In genomic region chr3:93442030-93442429, GRCm38 (mm10) we compare ENCODE assay signal across 11 mouse cellular contexts. TPM values are rescaled to one million over a fixed set of nuclear protein-coding genes. Genes with fewer than 3 reads are reported as not detected.
DNase-seq lines count a peak whose midpoint lies in the region; ATAC-seq lines count a peak whose summit lies in the region.
"Had no signal": no experiment of that assay in that cellular context is flagged by ENCODE, and none has a peak within 500 bp of the region (broad histone marks: within the 10 kb centered on the region; RNA-seq: fewer than 3 reads in every experiment).

Gene Tchh, plus strand, starts transcription at chr3:93442330.

- no peak within 1 kb of the TSS for H3K27ac ChIP-seq in limb, embryonic 11.5 days (replicated peaks; ENCODE audit: low read depth, low read length)
- no peak within 1 kb of the TSS for H3K27ac ChIP-seq in limb, embryonic 10.5 days
- H3K27ac ChIP-seq in forebrain, embryonic 13.5 days: no peak within 1 kb of the TSS
- no peak within 1 kb of the TSS for H3K27ac ChIP-seq in intestine, embryonic 15.5 days
- no peak within 1 kb of the TSS for H3K27ac ChIP-seq in neural tube, embryonic 13.5 days (replicated peaks)
- H3K27ac ChIP-seq: layer of hippocampus, adult 2 months had no signal

- WGBS in limb, embryonic 11.5 days: 90% methylated on average over 1 of the region's 1 CpGs
- 95% methylated on average over 1 of the region's 1 CpGs for WGBS in limb, embryonic 10.5 days
- 77% methylated on average over 1 of the region's 1 CpGs for WGBS in forebrain, embryonic 13.5 days
- WGBS in intestine, embryonic 15.5 days: 86% methylated on average over 1 of the region's 1 CpGs
- 91% methylated on average over 1 of the region's 1 CpGs for WGBS in neural tube, embryonic 13.5 days

- ATAC-seq in limb, embryonic 11.5 days (ENCODE audit: insufficient number of reproducible peaks, low FRiP score, low TSS enrichment, low read depth): no peak
- no peak for ATAC-seq in forebrain, embryonic 13.5 days
- ATAC-seq in intestine, embryonic 15.5 days: no peak
- no peak for ATAC-seq in neural tube, embryonic 13.5 days (ENCODE audit: low read depth)
- no peak for ATAC-seq in megakaryocyte-erythroid progenitor cell, adult 5-6 weeks (replicated peaks; ENCODE audit: low FRiP score, low TSS enrichment, poor library complexity, severe bottlenecking)

- no peak within 1 kb of the TSS for H3K9ac ChIP-seq in limb, embryonic 11.5 days (ENCODE audit: low read length)
- H3K9ac ChIP-seq in forebrain, embryonic 13.5 days: no peak within 1 kb of the TSS
- H3K9ac ChIP-seq in intestine, embryonic 15.5 days: no peak within 1 kb of the TSS
- no peak within 1 kb of the TSS for H3K9ac ChIP-seq in neural tube, embryonic 13.5 days

- peak within 1 kb of the TSS; percentile 86 for H3K4me2 ChIP-seq in limb, embryonic 11.5 days (ENCODE audit: low read depth, severe bottlenecking)
- H3K4me2 ChIP-seq in forebrain, embryonic 13.5 days: peak within 1 kb of the TSS; percentile 93
- peak within 1 kb of the TSS; percentile 98 for H3K4me2 ChIP-seq in intestine, embryonic 15.5 days (replicated peaks)
- H3K4me2 ChIP-seq in neural tube, embryonic 13.5 days: peak within 1 kb of the TSS; percentile 95

- 0 out of 2 replicates have a peak, but pooled peaks cover 8% of the 10 kb centered on the region for H3K4me1 ChIP-seq in limb, embryonic 11.5 days (ENCODE audit: control insufficient read depth, insufficient read depth, low read length)
- peaks cover 28% of the 10 kb centered on the region for H3K4me1 ChIP-seq in limb, embryonic 10.5 days
- peaks cover 19% of the 10 kb centered on the region for H3K4me1 ChIP-seq in forebrain, embryonic 13.5 days
- peaks cover 19% of the 10 kb centered on the region for H3K4me1 ChIP-seq in intestine, embryonic 15.5 days (replicated peaks)
- H3K4me1 ChIP-seq in neural tube, embryonic 13.5 days (replicated peaks): peaks cover 38% of the 10 kb centered on the region

- no peaks in the 10 kb centered on the region for H3K9me3 ChIP-seq in limb, embryonic 11.5 days (ENCODE audit: control insufficient read depth, low read length)
- H3K9me3 ChIP-seq in limb, embryonic 10.5 days (replicated peaks): no peaks in the 10 kb centered on the region
- H3K9me3 ChIP-seq in forebrain, embryonic 13.5 days (replicated peaks): no peaks in the 10 kb centered on the region
- no peaks in the 10 kb centered on the region for H3K9me3 ChIP-seq in intestine, embryonic 15.5 days
- H3K9me3 ChIP-seq in neural tube, embryonic 13.5 days: no peaks in the 10 kb centered on the region

- H3K4me3 ChIP-seq in limb, embryonic 11.5 days (ENCODE audit: low read depth, low read length): no peak within 1 kb of the TSS; the same call in 1 of the 2 replicates
- no peak within 1 kb of the TSS for H3K4me3 ChIP-seq in limb, embryonic 10.5 days
- peak within 1 kb of the TSS; percentile 56 for H3K4me3 ChIP-seq in forebrain, embryonic 13.5 days
- no peak within 1 kb of the TSS for H3K4me3 ChIP-seq in intestine, embryonic 15.5 days (replicated peaks)
- peak within 1 kb of the TSS; percentile 61 for H3K4me3 ChIP-seq in neural tube, embryonic 13.5 days

- H3K36me3 ChIP-seq in limb, embryonic 11.5 days (ENCODE audit: control insufficient read depth, insufficient read depth, low read length): no peaks in the 10 kb centered on the region
- H3K36me3 ChIP-seq in limb, embryonic 10.5 days: no peaks in the 10 kb centered on the region
- no peaks in the 10 kb centered on the region for H3K36me3 ChIP-seq in forebrain, embryonic 13.5 days (ENCODE audit: poor library complexity, severe bottlenecking)
- no peaks in the 10 kb centered on the region for H3K36me3 ChIP-seq in intestine, embryonic 15.5 days
- H3K36me3 ChIP-seq in neural tube, embryonic 13.5 days: no peaks in the 10 kb centered on the region

- peaks cover 30% of the 10 kb centered on the region for H3K27me3 ChIP-seq in limb, embryonic 11.5 days (ENCODE audit: control insufficient read depth, insufficient read depth, low read length)
- peaks cover 62% of the 10 kb centered on the region for H3K27me3 ChIP-seq in limb, embryonic 10.5 days (ENCODE audit: low read depth, poor library complexity, severe bottlenecking)
- H3K27me3 ChIP-seq in forebrain, embryonic 13.5 days: peaks cover 47% of the 10 kb centered on the region
- H3K27me3 ChIP-seq in intestine, embryonic 15.5 days (replicated peaks): 0 out of 2 replicates have a peak, but pooled peaks cover 2% of the 10 kb centered on the region
- peaks cover 46% of the 10 kb centered on the region for H3K27me3 ChIP-seq in neural tube, embryonic 13.5 days

- no peak for DNase-seq in limb, embryonic 11.5 days (ENCODE audit: low spot score)
- no peak for DNase-seq in limb, embryonic 10.5 days (ENCODE audit: low spot score)
- DNase-seq in layer of hippocampus, postnatal 14 days (ENCODE audit: low spot score in 2 of 2): no peak
- DNase-seq in thymus, postnatal 0 days (ENCODE audit: low spot score): no peak
- DNase-seq: heart, postnatal 14 days; lung, adult 2 months had no signal

RNA-seq across cellular contexts. Expression of gene Tchh, which starts in this region (rescaled TPM):
- 0.08 and 0.45 TPM in 2 replicates for polyA plus RNA-seq in limb, embryonic 11.5 days (2014; fragmentation: Nextera tagmentation; extraction: Ambion mirVana)
- polyA plus RNA-seq in limb, embryonic 10.5 days (2016; fragmentation: Nextera tagmentation; extraction: Ambion mirVana): 0.16 and 0.21 TPM in 2 replicates
- polyA plus RNA-seq in forebrain, embryonic 13.5 days (2015; fragmentation: Nextera tagmentation; extraction: Ambion mirVana): 0.37 and 0.53 TPM in 2 replicates
- 1.3 and 1.4 TPM in 2 replicates for polyA plus RNA-seq in intestine, embryonic 15.5 days (2015; fragmentation: Nextera tagmentation; extraction: Ambion mirVana)
- polyA plus RNA-seq in neural tube, embryonic 13.5 days (2015; fragmentation: Nextera tagmentation; extraction: Ambion mirVana): 0.95 and 1.3 TPM in 2 replicates
- 1 to 10 TPM in 1 of 2 experiments, under 1 TPM in 1; 0.90 to 1.0 TPM for total RNA-seq in layer of hippocampus, postnatal 14 days (2021)
- 0.98 and 1.0 TPM in 2 replicates for polyA plus RNA-seq in thymus, postnatal 0 days (2015; fragmentation: Nextera tagmentation; extraction: Ambion mirVana)
- not detected in 2 replicates for total RNA-seq in megakaryocyte-erythroid progenitor cell, adult 5-6 weeks (2014; fragmentation: Nextera tagmentation)
- not detected in 2 replicates for total RNA-seq in megakaryocyte-erythroid progenitor cell, adult 5-6 weeks (2017)

Comparison
In these comparisons a context has a peak if more than half of its experiments do, and no peak if none do; other contexts are left out.
1. H3K4me3 ChIP-seq: peak in forebrain, embryonic 13.5 days (single experiment) and neural tube, embryonic 13.5 days (single experiment); none in limb, embryonic 11.5 days (single experiment), limb, embryonic 10.5 days (single experiment) and intestine, embryonic 15.5 days (single experiment).
2. Peak in every context shown above with its lines, with median percentiles within 50 percentile points of each other: H3K4me2 ChIP-seq.